ENCODE assay signal across 24 mouse cellular contexts in genomic region chr17:31831866-31832576, GRCm38 (mm10). TPM values are rescaled to one million over a fixed set of nuclear protein-coding genes. Genes with fewer than 3 reads are reported as not detected.
DNase-seq lines count a peak whose midpoint lies in the region; ATAC-seq and TF ChIP-seq lines count a peak whose summit lies in the region.
"Had no signal": no experiment of that assay in that cellular context is flagged by ENCODE, and none has a peak within 500 bp of the region (broad histone marks: within the 10 kb centered on the region; RNA-seq: fewer than 3 reads in every experiment).

No protein-coding gene starts in this region.

- no peak overlapping the region for H3K9ac ChIP-seq in heart, embryonic 12.5 days
- H3K9ac ChIP-seq in CH12.LX (ENCODE audit: insufficient read depth, low read depth): peak overlapping the region; percentile 31
- H3K9ac ChIP-seq: embryonic facial prominence, embryonic 15.5 days; hindbrain, embryonic 13.5 days; liver, embryonic 15.5 days; lung, embryonic 14.5 days; midbrain, embryonic 12.5 days; neural tube, embryonic 13.5 days had no signal

- H3K79me2 ChIP-seq in CH12.LX (replicated peaks; ENCODE audit: control insufficient read depth, extremely low read depth, insufficient read depth, poor library complexity, severe bottlenecking): no peaks in the 10 kb centered on the region

- in situ Hi-C loops in CH12.LX (cut with MboI; ENCODE audit: low pct_ligation_motif_present, low pct_unique_long_range_greater_than_20kb, low sequenced_read_pairs): loop anchor here (5.0 kb wide), 1 partner anchor 85 kb away; no protein-coding TSS in a partner anchor

- no peak overlapping the region for H3K4me3 ChIP-seq in heart, embryonic 12.5 days
- peak overlapping the region in 2 of 3 experiments; percentile 9 to 18 for H3K4me3 ChIP-seq in CH12.LX (replicated peaks in 1 of 3; ENCODE audit: low read depth in 2 of 3, low read length in 2 of 3, poor library complexity in 1 of 3)
- no peak overlapping the region for H3K4me3 ChIP-seq in limb, embryonic 10.5 days
- H3K4me3 ChIP-seq: embryonic facial prominence, embryonic 15.5 days; hindbrain, embryonic 13.5 days; liver, embryonic 15.5 days; midbrain, embryonic 12.5 days; myocyte; neural tube, embryonic 13.5 days had no signal

- TF ChIP-seq RAD21 in CH12.LX (IDR thresholded peaks at IDR 0.05; ENCODE audit: low read depth, low read length): no peak

- no peak for TF ChIP-seq EP300 in CH12.LX (IDR thresholded peaks at IDR 0.05; ENCODE audit: low read length)

- WGBS in heart, embryonic 12.5 days: 87% methylated on average over 14 of the region's 14 CpGs
- WGBS in limb, embryonic 10.5 days: 89% methylated on average over 14 of the region's 14 CpGs

- TF ChIP-seq CTCF in CH12.LX (conservative IDR thresholded peaks at IDR 0.05 in 1 of 2, IDR thresholded peaks at IDR 0.05 in 1 of 2; ENCODE audit: low read depth in 2 of 2, low read length in 2 of 2): no peak

- ATAC-seq in heart, embryonic 12.5 days (ENCODE audit: insufficient number of reproducible peaks, low FRiP score): no peak
- ATAC-seq: forebrain, embryonic 16.5 days; intestine, postnatal 0 days; Patski had no signal

- peaks cover 8% of the 10 kb centered on the region; the same call in 1 of the 2 replicates for H3K9me3 ChIP-seq in heart, embryonic 12.5 days (replicated peaks)
- H3K9me3 ChIP-seq in CH12.LX (replicated peaks; ENCODE audit: low read length): no peaks in the 10 kb centered on the region
- no peaks in the 10 kb centered on the region for H3K9me3 ChIP-seq in limb, embryonic 10.5 days (replicated peaks)
- H3K9me3 ChIP-seq: embryonic facial prominence, embryonic 15.5 days; hindbrain, embryonic 13.5 days; liver, embryonic 15.5 days; midbrain, embryonic 12.5 days; neural tube, embryonic 13.5 days had no signal

- no peaks in the 10 kb centered on the region for H3K27me3 ChIP-seq in heart, embryonic 12.5 days (replicated peaks)
- no peaks in the 10 kb centered on the region for H3K27me3 ChIP-seq in CH12.LX (replicated peaks)
- H3K27me3 ChIP-seq in limb, embryonic 10.5 days (ENCODE audit: low read depth, poor library complexity, severe bottlenecking): no peaks in the 10 kb centered on the region
- H3K27me3 ChIP-seq: embryonic facial prominence, embryonic 15.5 days; hindbrain, embryonic 13.5 days; liver, embryonic 15.5 days; midbrain, embryonic 12.5 days; neural tube, embryonic 13.5 days; Patski had no signal

- H3K36me3 ChIP-seq in heart, embryonic 12.5 days: no peaks in the 10 kb centered on the region
- no peaks in the 10 kb centered on the region for H3K36me3 ChIP-seq in CH12.LX (replicated peaks in 1 of 2; ENCODE audit: control insufficient read depth in 1 of 2, insufficient read depth in 1 of 2, low read length in 1 of 2)
- no peaks in the 10 kb centered on the region for H3K36me3 ChIP-seq in limb, embryonic 10.5 days
- H3K36me3 ChIP-seq: embryonic facial prominence, embryonic 15.5 days; hindbrain, embryonic 13.5 days; liver, embryonic 15.5 days; midbrain, embryonic 12.5 days; neural tube, embryonic 13.5 days had no signal

- TF ChIP-seq POLR2A in CH12.LX (IDR thresholded peaks at IDR 0.05; ENCODE audit: low read depth, low read length): no peak

- intact Hi-C loops in heart, postnatal 10 days (cut with DNase I): no loop called here

- no peak for DNase-seq in heart, postnatal 10 days
- DNase-seq in 3T3-L1 (ENCODE audit: low read depth, low spot score) (peak; percentile 44), CH12.LX (ENCODE audit: extremely low read depth) (no peak)
- DNase-seq in limb, embryonic 10.5 days (ENCODE audit: low spot score): no peak
- no peak for DNase-seq in cerebellum, adult 18-20 months
- DNase-seq: adrenal gland, postnatal 36 days; cerebellum, adult 2 months; cerebellum, postnatal 14 days; heart, postnatal 4 days; kidney, adult 9 months; kidney, postnatal 10 days; lung, embryonic 14.5 days; lung, postnatal 14 days had no signal

- peaks cover 55% of the 10 kb centered on the region for H3K4me1 ChIP-seq in heart, embryonic 12.5 days (replicated peaks)
- peaks cover 84 to 98% of the 10 kb centered on the region in 2 experiments for H3K4me1 ChIP-seq in CH12.LX (ENCODE audit: control insufficient read depth in 1 of 2, insufficient read depth in 2 of 2)
- H3K4me1 ChIP-seq in limb, embryonic 10.5 days: peaks cover 49% of the 10 kb centered on the region

- dilution Hi-C loops in CH12.LX (cut with MboI; ENCODE audit: extremely low pct_ligation_motif_present, extremely low pct_unique_long_range_greater_than_20kb, low sequenced_read_pairs): no loop called here

- 0 out of 2 replicates have a peak overlapping the region, but pooled peaks have one; percentile 5 for H3K27ac ChIP-seq in heart, embryonic 12.5 days (ENCODE audit: poor library complexity, severe bottlenecking)
- peak overlapping the region; percentile 99 for H3K27ac ChIP-seq in CH12.LX (ENCODE audit: insufficient read depth, low read depth)
- H3K27ac ChIP-seq in limb, embryonic 10.5 days: peak overlapping the region; percentile 74
- H3K27ac ChIP-seq: hindbrain, embryonic 13.5 days; midbrain, embryonic 12.5 days; neural tube, embryonic 13.5 days had no signal

- no peak overlapping the region for H3K4me2 ChIP-seq in heart, embryonic 12.5 days
- H3K4me2 ChIP-seq in CH12.LX (ENCODE audit: insufficient read depth, low read depth, poor library complexity, severe bottlenecking): peak overlapping the region; percentile 23; the same call in 1 of the 2 replicates
- H3K4me2 ChIP-seq: embryonic facial prominence, embryonic 15.5 days; heart, embryonic 11.5 days; hindbrain, embryonic 13.5 days; liver, embryonic 15.5 days; lung, embryonic 14.5 days; midbrain, embryonic 12.5 days; neural tube, embryonic 13.5 days had no signal

TF ChIP-seq in CH12.LX, 34 proteins besides CTCF, POLR2A, EP300 and RAD21:
- TF ChIP-seq MYC (IDR thresholded peaks at IDR 0.05; ENCODE audit: low read depth, low read length): 0 out of 2 replicates have a peak, but pooled peaks have one; percentile 56
- no peak for TF ChIP-seq JUN (IDR thresholded peaks at IDR 0.05; ENCODE audit: insufficient read depth, low read depth, low read length)
- no peak for TF ChIP-seq PAX5 (IDR thresholded peaks at IDR 0.05; ENCODE audit: low read length)
- TF ChIP-seq UBTF (IDR thresholded peaks at IDR 0.05; ENCODE audit: low read depth, low read length): no peak
- TF ChIP-seq ZMIZ1 (IDR thresholded peaks at IDR 0.05; ENCODE audit: low read depth, low read length): no peak
- TF ChIP-seq NELFE (IDR thresholded peaks at IDR 0.05; ENCODE audit: low read depth, low read length): peak; percentile 1; the same call in 1 of the 2 replicates
- TF ChIP-seq SMC3 (IDR thresholded peaks at IDR 0.05; ENCODE audit: low read depth, low read length): no peak
- TF ChIP-seq USF2 (conservative IDR thresholded peaks at IDR 0.05; ENCODE audit: low read depth, low read length): no peak
- TF ChIP-seq BHLHE40 (IDR thresholded peaks at IDR 0.05; ENCODE audit: low read depth, low read length): peak; percentile 85
- no peak for TF ChIP-seq MEF2A (IDR thresholded peaks at IDR 0.05; ENCODE audit: borderline replicate concordance, low read depth, low read length)
- TF ChIP-seq MXI1 (IDR thresholded peaks at IDR 0.05; ENCODE audit: low read depth, low read length): peak; percentile 7; the same call in 1 of the 2 replicates
- 0 out of 2 replicates have a peak, but pooled peaks have one; percentile 33 for TF ChIP-seq TBP (conservative IDR thresholded peaks at IDR 0.05; ENCODE audit: low read depth, low read length)

RNA-seq across cellular contexts. Expression of gene Sik1, which starts 23.6 kb away (rescaled TPM):
- 23.3 and 24.3 TPM in 2 replicates for polyA plus RNA-seq in heart, embryonic 12.5 days (2016; fragmentation: Nextera tagmentation; extraction: Ambion mirVana)
- total RNA-seq in heart, postnatal 10 days (2021): 10 to 100 TPM; 33.6 to 45.9 TPM
- total RNA-seq in CH12.LX (2012; rRNA removed): 56.7 and 56.9 TPM in 2 replicates
- 16.0 and 17.1 TPM in 2 replicates for total RNA-seq in CH12.LX (2014; rRNA removed)
- 27.7 and 36.7 TPM in 2 replicates for polyA plus RNA-seq in CH12.LX (2012; ENCODE audit: insufficient read length, low read depth)
- polyA plus RNA-seq in limb, embryonic 10.5 days (2016; fragmentation: Nextera tagmentation; extraction: Ambion mirVana): 10.3 and 13.4 TPM in 2 replicates

Comparison
In these comparisons a context has a peak if more than half of its experiments do, and no peak if none do; other contexts are left out.
1. H3K27ac ChIP-seq: peak in every context shown above with its lines; median percentile 99 in CH12.LX; 74 in limb, embryonic 10.5 days; 5 in heart, embryonic 12.5 days.
2. H3K4me3 ChIP-seq: peak in CH12.LX (2 of 3); none in heart, embryonic 12.5 days (single experiment) and limb, embryonic 10.5 days (single experiment).